In the genomic region with DNA sequence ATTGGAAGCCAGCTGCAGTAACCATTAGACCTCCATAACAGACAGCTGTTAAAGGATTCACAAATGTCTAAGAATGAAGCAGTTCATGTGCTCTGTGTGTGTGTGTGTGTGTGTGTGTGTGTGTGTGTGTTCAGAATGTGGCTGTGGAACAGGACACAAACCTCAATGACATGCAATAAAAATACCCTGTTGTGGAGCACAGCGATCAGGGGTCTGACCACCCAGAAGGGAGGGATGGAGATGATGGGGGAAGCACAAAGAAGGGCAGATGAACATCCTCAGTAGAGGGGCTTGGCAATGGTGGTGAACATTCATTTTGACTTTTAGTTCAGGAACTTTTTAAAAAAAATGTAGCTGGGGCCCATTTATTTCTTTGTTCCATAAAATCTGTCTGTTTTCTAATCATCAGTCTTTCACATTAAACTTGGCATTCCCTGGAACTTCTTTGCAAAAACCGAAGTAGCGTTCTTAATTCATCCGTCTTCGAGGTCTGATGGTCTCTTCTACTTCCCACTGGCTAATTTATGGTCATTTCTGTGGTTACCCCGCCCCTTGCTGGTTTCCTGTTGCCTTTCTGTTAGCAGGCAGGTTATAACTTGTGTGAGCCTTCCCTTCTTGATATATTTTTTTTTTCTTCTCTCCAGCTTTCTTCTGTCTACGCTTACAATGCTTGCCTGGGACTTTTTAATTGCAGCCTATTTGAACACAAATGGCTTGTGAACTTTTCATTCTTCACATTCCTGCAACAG, we compare ENCODE assay signal across 11 mouse cellular contexts.
DNase-seq lines count a peak whose midpoint lies in the region; ATAC-seq and TF ChIP-seq lines count a peak whose summit lies in the region.
"Had no signal": no experiment of that assay in that cellular context is flagged by ENCODE, and none has a peak within 500 bp of the region (broad histone marks: within the 10 kb centered on the region; RNA-seq: fewer than 3 reads in every experiment).

No protein-coding gene starts in this region.

- TF ChIP-seq CTCF in kidney, adult 2 months (conservative IDR thresholded peaks at IDR 0.05; ENCODE audit: insufficient read depth, insufficient read length, low read depth, low read length): no peak

- TF ChIP-seq POLR2A in kidney, adult 2 months (IDR thresholded peaks at IDR 0.05; ENCODE audit: low read depth, low read length): no peak

- H3K4me1 ChIP-seq in intestine, embryonic 14.5 days (replicated peaks; ENCODE audit: control insufficient read depth, insufficient read depth, low read length): peaks cover 3% of the 10 kb centered on the region; the same call in 1 of the 2 replicates
- no peaks in the 10 kb centered on the region for H3K4me1 ChIP-seq in intestine, embryonic 16.5 days (ENCODE audit: control insufficient read depth, insufficient read depth, low read length)
- no peaks in the 10 kb centered on the region for H3K4me1 ChIP-seq in kidney, adult 2 months (ENCODE audit: control insufficient read depth, insufficient read depth, low read length)
- H3K4me1 ChIP-seq in limb, embryonic 15.5 days: peaks cover 14% of the 10 kb centered on the region

- no peaks in the 10 kb centered on the region for H3K9me3 ChIP-seq in intestine, embryonic 14.5 days (ENCODE audit: control insufficient read depth, low read length)
- H3K9me3 ChIP-seq in intestine, embryonic 16.5 days (ENCODE audit: control insufficient read depth, low read length): no peaks in the 10 kb centered on the region
- H3K9me3 ChIP-seq in limb, embryonic 15.5 days: no peaks in the 10 kb centered on the region
- H3K9me3 ChIP-seq: midbrain, embryonic 12.5 days had no signal

- H3K9ac ChIP-seq in intestine, embryonic 14.5 days (ENCODE audit: low read length): no peak overlapping the region
- H3K9ac ChIP-seq in intestine, embryonic 16.5 days (ENCODE audit: low read depth, low read length): no peak overlapping the region
- H3K9ac ChIP-seq in limb, embryonic 15.5 days: no peak overlapping the region
- H3K9ac ChIP-seq: midbrain, embryonic 12.5 days had no signal

- ATAC-seq in intestine, embryonic 14.5 days (replicated peaks; ENCODE audit: low FRiP score, low TSS enrichment, low read depth): no peak
- ATAC-seq in intestine, embryonic 16.5 days: no peak
- ATAC-seq in common myeloid progenitor, adult 5-6 weeks (replicated peaks; ENCODE audit: low read depth, poor library complexity, severe bottlenecking): peak; percentile 47; the same call in 1 of the 2 replicates
- ATAC-seq in limb, embryonic 15.5 days (ENCODE audit: insufficient number of reproducible peaks, low FRiP score, low TSS enrichment, low read depth): no peak

- 0 out of 2 replicates have a peak overlapping the region, but pooled peaks have one; percentile 36 for H3K27ac ChIP-seq in intestine, embryonic 14.5 days (ENCODE audit: low read depth)
- no peak overlapping the region for H3K27ac ChIP-seq in intestine, embryonic 16.5 days (ENCODE audit: low read length)
- peak overlapping the region; percentile 69; the same call in 1 of the 2 replicates for H3K27ac ChIP-seq in kidney, adult 2 months (ENCODE audit: insufficient read depth, low read depth, low read length)
- peak overlapping the region; percentile 79 for H3K27ac ChIP-seq in limb, embryonic 15.5 days
- H3K27ac ChIP-seq: midbrain, embryonic 12.5 days had no signal

- no peak for DNase-seq in intestine, embryonic 14.5 days (ENCODE audit: low spot score)
- peak; percentile 45 for DNase-seq in kidney, adult 2 months
- DNase-seq in left cerebral cortex, postnatal 25 days (ENCODE audit: low spot score in 2 of 2): no peak
- no peak for DNase-seq in testis, postnatal 14 days (ENCODE audit: low spot score)
- DNase-seq in cerebellum, adult 9-11 months: no peak
- DNase-seq: cerebellum, adult 11-12 months; heart, adult 18-20 months had no signal

- no peaks in the 10 kb centered on the region for H3K27me3 ChIP-seq in intestine, embryonic 14.5 days (replicated peaks; ENCODE audit: control insufficient read depth, insufficient read depth, low read length)
- no peaks in the 10 kb centered on the region for H3K27me3 ChIP-seq in intestine, embryonic 16.5 days (replicated peaks; ENCODE audit: control insufficient read depth, insufficient read depth, low read length)
- H3K27me3 ChIP-seq in kidney, adult 2 months (replicated peaks; ENCODE audit: control insufficient read depth, insufficient read depth, low read length): no peaks in the 10 kb centered on the region
- H3K27me3 ChIP-seq in limb, embryonic 15.5 days: no peaks in the 10 kb centered on the region
- H3K27me3 ChIP-seq: midbrain, embryonic 12.5 days had no signal

- intact Hi-C loops in left cerebral cortex, postnatal 25 days (cut with DNase I): no loop called here

- no peaks in the 10 kb centered on the region for H3K36me3 ChIP-seq in intestine, embryonic 14.5 days (ENCODE audit: control insufficient read depth, insufficient read depth, low read length)
- no peaks in the 10 kb centered on the region for H3K36me3 ChIP-seq in intestine, embryonic 16.5 days (ENCODE audit: control insufficient read depth, insufficient read depth, low read length)
- H3K36me3 ChIP-seq in kidney, adult 2 months (ENCODE audit: control insufficient read depth, insufficient read depth, low read length): no peaks in the 10 kb centered on the region
- H3K36me3 ChIP-seq in limb, embryonic 15.5 days: no peaks in the 10 kb centered on the region
- H3K36me3 ChIP-seq: midbrain, embryonic 12.5 days had no signal

- H3K4me3 ChIP-seq in intestine, embryonic 14.5 days (ENCODE audit: low read depth, low read length): no peak overlapping the region
- no peak overlapping the region for H3K4me3 ChIP-seq in intestine, embryonic 16.5 days (ENCODE audit: low read length)
- H3K4me3 ChIP-seq in kidney, adult 2 months (ENCODE audit: insufficient read depth, low read depth, low read length): no peak overlapping the region
- no peak overlapping the region for H3K4me3 ChIP-seq in limb, embryonic 15.5 days
- H3K4me3 ChIP-seq: midbrain, embryonic 12.5 days had no signal

- no peak overlapping the region for H3K4me2 ChIP-seq in intestine, embryonic 14.5 days (ENCODE audit: low read length)
- no peak overlapping the region; the same call in 1 of the 2 replicates for H3K4me2 ChIP-seq in intestine, embryonic 16.5 days (ENCODE audit: low read depth, low read length)
- H3K4me2 ChIP-seq in limb, embryonic 15.5 days: peak overlapping the region; percentile 33
- H3K4me2 ChIP-seq: midbrain, embryonic 12.5 days had no signal

- WGBS in intestine, embryonic 14.5 days: 37% methylated on average over 7 of the region's 7 CpGs
- WGBS in intestine, embryonic 16.5 days: 37% methylated on average over 7 of the region's 7 CpGs
- 12% methylated on average over 7 of the region's 7 CpGs for WGBS in kidney, adult 2 months
- 13% methylated on average over 7 of the region's 7 CpGs for WGBS in limb, embryonic 15.5 days
